Mouse (Mus musculus) testis, adult 2 months (tissue): ENCODE data around the gene Skint8. TPM values are rescaled to one million over a fixed set of nuclear protein-coding genes. Genes with fewer than 3 reads are reported as not detected.
"Not testable (repeated sequence)": the region's sequence is repeated elsewhere in the genome, so short reads cannot be mapped to it uniquely, and the experiment has no call there.

Experiments used
- H3K27ac ChIP-seq: fragments of 200-500 bp; 2 replicates; pipeline ENCODE4 v1.5.1; 2012; ENCODE audit warnings: low read depth, low read length; ENCODE audit not compliant: control insufficient read depth, insufficient read depth
- H3K27me3 ChIP-seq: fragments of 200-500 bp; 2 replicates; pipeline ENCODE4 v1.6.1; 2012; ENCODE audit warnings: mild to moderate bottlenecking, low read length, moderate library complexity; ENCODE audit not compliant: control insufficient read depth, insufficient read depth
- H3K36me3 ChIP-seq: fragments of 200-500 bp; 2 replicates; pipeline ENCODE4 v1.6.1; 2012; ENCODE audit warnings: mild to moderate bottlenecking, low read length; ENCODE audit not compliant: control insufficient read depth, insufficient read depth
- H3K4me1 ChIP-seq: fragments of 200-500 bp; 2 replicates; pipeline ENCODE4 v1.6.1; 2012; ENCODE audit warnings: low read length; ENCODE audit not compliant: control insufficient read depth, insufficient read depth
- H3K4me3 ChIP-seq: fragments of 200-500 bp; 2 replicates; pipeline ENCODE4 v1.5.1; 2012; ENCODE audit warnings: low read depth, mild to moderate bottlenecking, low read length, moderate library complexity, mixed read lengths; ENCODE audit not compliant: control insufficient read depth
- CTCF ChIP-seq: fragments of 200-500 bp; IDR thresholded peaks from 2 replicates; pipeline ENCODE4 v1.5.1; 2012; ENCODE audit warnings: low read depth, mild to moderate bottlenecking, inconsistent platforms, low read length, moderate library complexity; ENCODE audit not compliant: control insufficient read depth, insufficient read depth, insufficient replicate concordance
- POLR2A ChIP-seq: fragments of 200-500 bp; IDR thresholded peaks from 2 replicates; pipeline ENCODE4 v1.6.1; 2012; ENCODE audit warnings: low read depth, mild to moderate bottlenecking, inconsistent platforms, low read length, moderate library complexity; ENCODE audit not compliant: control insufficient read depth
- polyA plus RNA-seq: library from polyadenylated mRNA; depleted of rRNA; stranded (reverse); fragments of >200 nt; gene quantifications from 2 replicates; pipeline ENCODE4 v1.2.3, GENCODE M21; 2012

The Skint8 gene
- polyA plus RNA-seq, 1 experiment: 0.69 TPM

DNA sequence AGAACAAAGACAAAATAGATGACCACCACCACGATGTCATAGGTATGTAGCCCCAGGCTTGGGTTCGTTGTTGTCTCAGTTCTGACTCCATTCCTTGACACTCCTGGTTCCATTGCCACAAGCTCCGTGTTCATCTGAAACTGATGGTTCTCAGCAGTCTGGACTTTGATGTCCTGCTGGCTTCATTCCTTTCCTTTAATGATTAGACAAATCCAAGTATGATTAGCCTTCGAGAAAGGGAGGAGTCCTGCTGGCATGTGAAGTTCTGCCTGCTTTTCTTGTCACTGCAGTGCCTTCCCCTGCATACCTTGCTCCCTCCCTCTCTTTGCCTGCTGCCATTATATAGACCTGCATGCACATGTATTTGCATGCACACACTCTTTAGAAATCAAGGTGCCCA is 20.6 kb upstream of the Skint8 start:
- Histone ChIP-seq H3K4me3 (no peak overlapping the region), H3K27ac (no peak overlapping the region), H3K4me1 (no peaks in the 10 kb centered on the region), H3K36me3 (no peaks in the 10 kb centered on the region), H3K27me3 (no peaks in the 10 kb centered on the region)
- TF ChIP-seq CTCF (no peak), POLR2A (no peak)

DNA sequence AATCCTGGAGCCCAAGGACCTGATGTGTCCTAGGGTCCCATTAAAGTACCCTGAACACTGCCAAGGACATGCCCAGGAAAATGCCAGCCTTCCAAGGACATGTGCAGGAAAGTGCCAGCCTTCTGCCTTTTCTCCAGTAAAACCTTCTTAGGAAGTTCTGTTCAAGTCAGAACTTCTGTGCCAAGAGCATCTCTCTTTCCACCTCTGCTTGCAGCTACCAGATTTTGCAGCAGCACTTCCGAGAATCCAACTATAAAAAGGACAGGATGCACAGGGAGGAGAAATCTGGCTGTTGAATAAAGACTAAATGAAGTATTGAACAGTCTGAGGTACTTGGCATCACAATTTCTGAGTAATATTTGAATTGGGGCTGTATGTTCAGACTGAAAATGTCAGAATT is 18.7 kb upstream of the Skint8 start:
- H3K36me3 ChIP-seq, H3K27me3 ChIP-seq, H3K4me1 ChIP-seq, H3K4me3 ChIP-seq, H3K27ac ChIP-seq: not testable (repeated sequence)

DNA sequence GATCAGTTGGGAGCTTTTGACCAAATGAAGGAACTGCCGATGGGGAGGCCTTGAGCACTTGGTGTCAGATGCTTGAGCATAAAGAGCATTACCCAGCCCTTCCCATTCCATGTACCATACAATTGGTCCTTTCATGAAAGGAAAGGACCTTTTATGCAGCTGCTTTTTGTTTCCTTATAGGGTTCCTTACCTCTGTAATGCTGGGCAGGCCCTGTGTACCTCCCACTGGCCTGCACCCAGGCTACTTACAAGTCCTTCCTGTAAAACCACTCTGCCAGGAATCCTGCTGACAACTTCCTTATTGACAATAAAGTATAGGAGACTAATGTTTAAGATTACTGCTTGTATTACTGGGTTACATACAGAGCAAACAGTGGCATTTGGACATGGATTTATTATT is 17.7 kb upstream of the Skint8 start:
- TF ChIP-seq POLR2A (no peak), CTCF (no peak)
- no peak overlapping the region for H3K27ac ChIP-seq
- H3K36me3 ChIP-seq: no peaks in the 10 kb centered on the region
- H3K4me1 ChIP-seq: no peaks in the 10 kb centered on the region
- H3K4me3 ChIP-seq: no peak overlapping the region
- no peaks in the 10 kb centered on the region for H3K27me3 ChIP-seq

DNA sequence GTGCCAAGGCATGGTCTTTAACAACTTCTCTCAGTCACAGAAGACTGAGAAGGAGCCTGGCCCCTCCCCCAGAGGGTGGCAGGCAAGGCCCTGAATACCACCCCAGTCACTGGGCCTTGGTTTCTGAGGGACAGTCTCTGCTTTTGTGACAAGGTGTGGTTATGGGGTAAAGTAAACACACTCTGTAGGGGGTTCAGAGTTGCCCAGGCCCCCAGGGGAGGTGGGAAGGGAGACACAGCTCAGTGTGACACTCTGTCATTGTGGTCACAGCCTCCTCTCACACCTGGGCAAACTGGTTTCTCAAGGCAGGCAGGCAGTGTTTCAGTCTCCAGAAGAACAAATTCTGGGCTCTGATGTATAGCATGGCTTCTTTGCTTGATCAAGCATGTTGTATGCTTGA is 16.4 kb upstream of the Skint8 start, which contains the start of gene Slc5a9:
Slc5a9 (minus strand) TSS at position 144 of the 400 bp plus-strand sequence.
- H3K4me3 ChIP-seq: no peak within 1 kb of the TSS

DNA sequence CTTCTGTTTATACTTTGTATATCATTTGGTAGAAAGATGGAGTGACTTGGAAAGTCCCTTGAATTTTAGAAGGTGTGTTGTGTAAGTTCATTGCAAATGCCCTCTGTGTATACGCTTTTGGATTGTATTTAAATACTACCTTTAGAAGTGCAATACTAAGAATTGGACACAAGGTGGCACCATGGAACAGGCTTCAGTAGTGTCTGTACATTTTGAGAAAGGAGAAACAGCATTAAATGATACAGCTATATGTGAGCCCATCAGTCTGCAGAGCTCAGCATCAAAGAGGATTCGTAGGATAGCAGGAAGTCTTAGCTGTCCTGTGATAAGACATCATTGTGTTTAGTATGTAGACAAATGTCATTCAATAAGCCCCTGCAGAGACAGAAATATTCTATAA is 11.3 kb upstream of the Skint8 start:
- Histone ChIP-seq H3K4me1 (no peaks in the 10 kb centered on the region), H3K4me3 (no peak overlapping the region), H3K36me3 (no peaks in the 10 kb centered on the region), H3K27me3 (no peaks in the 10 kb centered on the region), H3K27ac (no peak overlapping the region)
- TF ChIP-seq POLR2A (no peak), CTCF (no peak)

More for the DNA sequence above, 16.4 kb upstream of the Skint8 start, which contains the start of gene Slc5a9:
- no peak for TF ChIP-seq CTCF
- no peak for TF ChIP-seq POLR2A
- H3K27ac ChIP-seq: no peak within 1 kb of the TSS
- H3K27me3 ChIP-seq: no peaks in the 10 kb centered on the region
- no peaks in the 10 kb centered on the region for H3K36me3 ChIP-seq
- H3K4me1 ChIP-seq: no peaks in the 10 kb centered on the region

DNA sequence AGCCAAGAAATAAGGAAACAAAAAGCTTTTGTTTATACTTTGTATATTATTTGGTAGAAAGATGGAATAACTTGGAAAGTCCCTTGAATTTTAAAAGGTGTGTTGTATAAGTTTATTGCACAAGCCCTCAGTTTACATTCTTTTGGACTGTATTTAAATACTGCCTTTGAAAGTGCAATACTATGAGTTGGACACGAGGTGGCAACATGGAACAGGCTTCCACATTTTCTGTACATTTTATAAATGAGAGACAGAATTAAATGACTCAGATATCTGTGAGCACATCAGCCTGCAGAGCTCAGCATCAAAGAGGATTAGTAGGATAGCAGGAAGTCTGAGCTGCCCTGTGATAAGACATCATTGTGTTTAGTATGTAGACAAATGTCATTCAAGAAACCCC is 42.1 kb downstream of the Skint8 start:
- no peak overlapping the region for H3K4me3 ChIP-seq

DNA sequence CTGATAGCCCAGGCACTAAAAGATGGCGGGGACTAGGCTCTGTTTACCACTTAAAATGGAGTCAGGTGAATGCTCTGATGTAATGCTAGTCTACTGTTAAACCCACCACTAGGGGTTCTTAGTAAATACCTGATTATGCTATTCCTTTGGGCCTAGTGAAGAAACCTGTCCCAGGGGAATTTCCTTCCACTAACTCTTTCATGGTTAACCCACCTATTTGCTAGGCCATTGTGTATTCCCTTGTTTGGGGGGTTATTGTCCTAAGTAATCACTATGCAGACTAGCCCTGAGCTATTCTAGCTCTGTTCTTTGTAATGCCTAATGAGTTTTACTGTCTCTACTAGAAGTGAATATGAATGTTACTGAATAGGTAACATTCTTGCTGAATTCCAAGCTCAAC is 44.0 kb downstream of the Skint8 start:
- not testable (repeated sequence) for H3K4me3 ChIP-seq, H3K27ac ChIP-seq, H3K4me1 ChIP-seq, H3K36me3 ChIP-seq, H3K27me3 ChIP-seq

More for the DNA sequence above, 42.1 kb downstream of the Skint8 start:
- Histone ChIP-seq H3K27me3 (no peaks in the 10 kb centered on the region), H3K27ac (no peak overlapping the region), H3K4me1 (no peaks in the 10 kb centered on the region), H3K36me3 (no peaks in the 10 kb centered on the region)
- TF ChIP-seq POLR2A (no peak), CTCF (no peak)

DNA sequence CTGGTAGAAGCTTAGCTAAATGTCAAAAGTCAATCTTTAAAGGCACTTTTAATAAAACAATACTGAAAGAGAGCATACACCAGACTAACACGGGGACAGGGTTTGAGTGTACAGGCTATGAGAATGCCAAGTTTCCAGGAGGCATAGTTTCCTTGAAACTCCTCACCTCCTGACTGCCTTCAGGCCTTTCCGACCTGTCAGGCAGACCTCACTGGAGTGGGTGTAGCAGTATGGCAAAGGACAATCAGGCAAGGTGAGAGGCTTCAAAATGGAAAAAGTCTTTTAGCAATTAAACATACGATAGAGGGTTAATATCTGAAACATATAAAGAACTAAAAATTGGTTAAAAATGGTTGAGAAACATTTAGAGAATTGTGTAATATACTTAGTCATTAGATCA is 44.5 kb downstream of the Skint8 start:
- H3K4me3 ChIP-seq: no peak overlapping the region
- no peaks in the 10 kb centered on the region for H3K4me1 ChIP-seq
- no peaks in the 10 kb centered on the region for H3K36me3 ChIP-seq
- H3K27me3 ChIP-seq: no peaks in the 10 kb centered on the region
- TF ChIP-seq CTCF: no peak
- TF ChIP-seq POLR2A: no peak
- H3K27ac ChIP-seq: no peak overlapping the region
